Mouse (Mus musculus) spleen, adult 18-20 months (tissue): ENCODE results near the gene Kmt2b.
A peak's percentile ranks its signal among the peaks of the same experiment; 100 is the strongest.

Source experiments
- DNase-seq, 2 experiments: peaks; one replicate each; pipeline ENCODE4 v3.0.0; 2022; ENCODE audit warnings: mixed read lengths in 2 of 2

Kmt2b gene

GRCm38 (mm10) chr7:30588676-30589434 is at the start of gene Kmt2b:
Gene Kmt2b, minus strand, starts transcription at chr7:30588726.
- DNase-seq: peak; percentile 89 to 95

DNA sequence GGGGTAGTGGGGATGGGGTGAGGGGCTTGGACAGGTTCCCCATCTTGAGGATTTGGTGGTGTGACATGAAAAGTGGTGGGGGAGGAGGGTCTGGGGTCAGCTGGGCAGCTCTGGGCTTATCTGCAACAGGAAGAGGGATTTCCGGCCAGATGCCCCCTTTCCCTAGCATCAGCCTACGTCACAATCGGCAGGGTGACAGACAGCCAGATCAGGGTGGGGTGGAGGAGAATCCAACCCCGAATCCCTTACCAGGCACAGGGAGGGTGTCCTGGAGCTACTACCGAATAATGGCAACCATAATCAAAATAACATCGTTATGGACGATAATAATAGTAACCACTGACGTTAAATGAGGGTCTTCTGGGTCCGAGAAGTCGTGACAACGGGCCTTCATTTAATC is 47.9 kb upstream of the Kmt2b start:
- no peak for DNase-seq

DNA sequence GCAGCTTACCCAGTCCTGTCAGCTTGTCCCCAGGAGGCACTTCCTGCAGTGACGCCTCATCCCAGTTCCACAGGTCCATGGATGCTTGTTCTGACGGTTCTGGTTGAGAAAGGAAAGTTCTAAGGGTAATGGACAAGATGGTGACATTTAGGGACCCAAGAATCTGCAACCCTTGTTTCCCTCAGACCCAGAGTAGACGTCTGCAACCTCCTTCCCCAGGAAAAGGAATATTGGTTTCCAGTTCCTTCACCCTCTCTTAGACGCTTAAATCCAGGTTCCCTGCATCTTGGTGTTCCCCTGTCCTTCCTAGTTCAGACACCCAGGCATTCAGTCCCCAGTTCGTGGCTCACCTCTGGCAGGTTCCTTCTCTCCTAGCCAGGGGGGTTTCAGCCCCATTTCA is 47.2 kb upstream of the Kmt2b start, which contains the start of gene Etv2:
TSS of gene Etv2 (minus strand) at position 101 of the 400 bp plus-strand sequence.
- DNase-seq: no peak

GRCm38 (mm10) chr7:30634621-30635020 is 46.1 kb upstream of the Kmt2b start:
- peak in 1 of 2 experiments; percentile 44 for DNase-seq

DNA sequence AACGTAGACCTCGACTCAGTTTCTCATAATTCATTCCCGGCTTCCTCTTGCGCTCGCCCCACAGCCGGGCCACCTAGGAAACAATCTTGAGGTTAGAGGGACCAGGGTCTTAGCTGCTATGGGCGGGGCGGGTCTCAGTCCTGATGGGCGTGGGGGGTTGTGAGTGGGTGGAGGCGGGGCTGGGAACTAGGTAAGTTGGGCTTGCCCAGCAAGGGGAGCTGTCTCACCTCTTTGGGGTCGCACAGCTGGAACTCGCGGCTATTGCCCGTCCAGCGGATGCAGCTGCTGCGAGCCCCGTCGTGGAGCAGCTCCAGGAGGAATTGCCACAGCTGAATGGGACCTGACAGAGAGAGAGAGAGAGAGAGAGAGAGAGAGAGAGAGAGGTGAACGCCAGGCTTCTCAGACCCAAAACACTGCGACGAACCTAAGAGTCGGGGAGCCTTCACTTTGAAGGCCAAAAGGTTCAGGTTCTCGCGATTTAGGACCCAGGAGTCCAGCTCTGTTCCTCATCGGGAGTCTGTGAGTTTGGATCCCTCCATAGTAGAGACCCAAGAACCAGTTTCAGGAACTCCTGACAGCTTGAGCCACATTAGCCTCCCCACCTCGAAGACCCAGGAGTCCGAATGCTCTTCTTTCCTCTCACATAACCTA is 45.4 kb upstream of the Kmt2b start:
- no peak for DNase-seq

- no peak for DNase-seq
These were observed 40.5 kb upstream of the Kmt2b start for GRCm38 (mm10) chr7:30629013-30629412.

- DNase-seq: no peak
These were observed 38.1 kb upstream of the Kmt2b start for GRCm38 (mm10) chr7:30626647-30627046.

DNA sequence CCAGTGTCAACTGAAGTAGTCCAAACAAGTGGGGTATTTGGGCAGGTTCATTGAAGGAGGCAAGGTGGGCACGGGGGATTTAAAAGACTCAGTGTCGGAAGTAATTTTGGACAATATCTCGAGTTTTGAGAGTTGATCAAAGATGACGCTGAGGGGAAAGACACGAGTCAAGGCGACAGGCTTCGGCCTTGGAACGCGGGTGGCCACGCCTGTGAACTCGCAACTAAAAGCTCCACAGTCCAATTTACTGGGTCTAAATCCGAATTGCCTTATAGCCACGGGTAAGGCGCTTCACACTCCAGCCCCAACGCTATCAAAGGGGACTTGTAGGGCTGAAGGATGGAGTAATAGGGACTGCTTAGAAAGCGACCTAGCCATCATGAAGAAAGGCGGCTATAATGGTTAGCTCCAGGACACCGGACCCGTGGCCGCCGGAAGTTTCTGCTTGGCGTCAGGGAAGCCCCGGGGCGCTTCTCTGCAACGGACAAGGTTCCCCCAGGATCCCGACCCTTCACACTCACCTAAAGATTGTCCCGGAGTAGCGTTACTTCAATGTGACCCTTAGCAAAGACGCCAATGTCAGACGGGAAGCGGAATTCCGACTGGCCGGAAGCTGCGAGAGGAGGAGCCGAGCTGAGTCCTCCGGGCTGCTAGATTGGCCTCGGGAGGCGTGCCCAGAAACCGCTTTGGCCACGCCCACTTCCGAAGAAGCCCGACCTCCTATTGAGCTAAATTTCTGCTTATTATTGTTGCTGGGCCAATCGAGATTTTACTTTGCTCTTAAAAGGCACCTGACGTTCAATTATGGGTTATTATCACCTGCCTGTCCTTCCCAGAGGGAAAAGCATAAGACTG is 37.2 kb upstream of the Kmt2b start, which contains the start of gene Cox6b1:
TSS of gene Cox6b1 (minus strand) at position 622 of the 855 bp plus-strand sequence.
- DNase-seq: peak; percentile 74 to 83

- peak in 1 of 2 experiments; percentile 39 for DNase-seq
These were observed 30.7 kb upstream of the Kmt2b start for GRCm38 (mm10) chr7:30619202-30619601.

- no peak for DNase-seq
These were observed 30.1 kb upstream of the Kmt2b start for GRCm38 (mm10) chr7:30618658-30619057.

DNA sequence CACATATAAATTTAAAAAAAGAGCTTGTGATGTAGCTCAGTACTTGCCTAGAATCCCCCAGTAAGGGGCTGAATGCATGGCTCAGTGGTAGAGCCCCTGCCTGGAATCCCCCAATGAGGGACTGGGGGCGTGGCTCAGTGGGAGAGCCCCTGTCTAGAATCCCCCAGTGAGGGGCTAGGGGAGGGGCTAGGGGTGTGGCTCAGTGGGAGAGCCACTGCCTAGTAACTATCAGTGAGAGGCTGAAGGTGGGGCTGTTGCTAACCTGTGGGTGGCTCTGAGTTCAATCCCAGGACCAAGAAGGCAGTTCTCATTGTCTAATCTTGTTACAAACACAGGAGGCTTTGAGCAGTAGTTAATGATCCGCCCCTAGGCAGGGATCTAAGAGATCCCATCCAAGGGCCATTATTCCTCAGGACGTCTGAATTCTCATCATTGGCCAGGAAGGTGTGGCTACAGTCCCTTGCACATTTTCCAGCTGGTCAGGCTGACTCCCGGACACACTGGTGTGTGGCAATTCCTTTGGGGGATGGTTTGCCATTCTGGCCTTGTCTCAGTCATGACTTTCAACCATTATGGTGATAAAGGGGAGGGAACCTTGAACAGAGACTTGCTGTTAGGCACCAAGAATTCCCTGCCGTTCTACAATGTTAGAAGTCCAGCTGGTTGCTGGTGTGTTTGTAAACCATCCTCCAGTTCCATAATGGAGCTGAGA is 26.7 kb upstream of the Kmt2b start:
- no peak for DNase-seq

GRCm38 (mm10) chr7:30614454-30614853 is 25.9 kb upstream of the Kmt2b start:
- DNase-seq: no peak

DNA sequence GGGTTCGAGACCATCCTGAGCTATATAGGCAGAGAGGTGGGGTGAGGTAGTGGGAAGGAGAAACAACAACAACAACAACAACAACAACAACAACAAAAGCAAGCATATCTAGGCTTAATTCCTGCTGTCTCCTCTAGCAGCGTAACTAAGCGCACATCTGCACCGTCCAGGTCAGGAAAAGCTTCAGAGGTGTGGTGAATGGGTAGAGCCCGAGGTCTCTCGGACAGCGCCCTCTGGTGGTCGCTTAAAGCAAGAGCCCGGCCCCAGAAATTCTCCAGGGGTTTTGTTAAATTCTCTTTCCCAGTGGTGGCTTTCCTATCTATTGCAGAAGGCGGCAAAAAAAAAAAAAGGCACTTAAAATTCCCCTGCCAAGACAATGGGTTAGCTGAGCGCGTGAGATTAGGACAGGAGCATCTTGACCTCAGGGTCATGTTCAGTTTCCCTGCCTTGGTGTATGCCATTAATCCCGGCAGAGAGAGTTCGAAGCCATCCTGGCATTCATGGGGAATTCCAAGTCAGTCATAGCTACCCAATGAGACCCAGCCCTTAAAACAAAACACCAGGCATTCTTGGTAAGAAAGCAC is 25.1 kb upstream of the Kmt2b start:
- peak; percentile 34 to 66 for DNase-seq

- no peak for DNase-seq
These were observed 24.3 kb upstream of the Kmt2b start, which contains the start of gene Upk1a for GRCm38 (mm10) chr7:30612654-30613402. Gene Upk1a, minus strand, starts transcription at chr7:30612847.

DNA sequence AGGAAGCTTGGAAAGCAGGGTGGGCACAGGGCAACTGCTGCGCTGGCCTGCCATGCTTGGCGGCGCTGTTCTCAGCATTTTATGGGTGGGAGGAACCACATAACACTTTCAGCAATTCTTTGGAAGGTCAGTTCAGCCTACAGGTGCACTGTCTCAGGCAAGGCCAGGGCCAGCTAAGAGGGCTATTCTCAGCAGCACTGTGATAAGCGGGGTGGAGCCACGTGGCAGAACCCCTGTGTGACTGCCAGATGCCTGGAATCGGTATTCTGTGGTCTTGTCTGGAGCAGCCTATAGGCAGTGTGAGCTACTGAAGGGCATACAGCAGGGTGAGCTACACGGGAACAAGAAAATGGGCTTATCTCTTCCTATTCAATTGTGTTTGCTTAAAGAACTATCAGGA is 21.5 kb upstream of the Kmt2b start:
- no peak for DNase-seq

DNA sequence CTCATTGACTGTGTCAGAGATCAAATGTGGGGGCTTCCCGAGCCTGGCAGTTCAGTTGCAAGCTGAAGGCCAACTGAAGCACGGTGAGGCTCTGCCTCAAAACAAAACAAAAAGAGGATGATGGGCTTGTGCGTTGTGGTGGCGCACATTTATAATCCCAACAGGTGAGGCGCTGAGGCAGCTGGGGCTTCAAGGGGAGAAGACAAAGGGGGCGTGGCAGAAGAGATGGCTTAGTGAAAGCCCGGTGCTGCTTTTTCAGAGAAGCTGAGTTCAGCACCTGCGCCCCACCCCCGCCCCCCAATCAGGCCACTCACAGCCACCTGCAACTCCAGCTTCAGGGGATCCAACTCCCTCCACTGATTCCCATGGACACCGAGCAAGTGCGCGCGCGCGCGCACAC is 19.9 kb upstream of the Kmt2b start:
- no peak for DNase-seq

GRCm38 (mm10) chr7:30607706-30608309 is 19.3 kb upstream of the Kmt2b start:
- DNase-seq: peak; percentile 45 to 70

DNA sequence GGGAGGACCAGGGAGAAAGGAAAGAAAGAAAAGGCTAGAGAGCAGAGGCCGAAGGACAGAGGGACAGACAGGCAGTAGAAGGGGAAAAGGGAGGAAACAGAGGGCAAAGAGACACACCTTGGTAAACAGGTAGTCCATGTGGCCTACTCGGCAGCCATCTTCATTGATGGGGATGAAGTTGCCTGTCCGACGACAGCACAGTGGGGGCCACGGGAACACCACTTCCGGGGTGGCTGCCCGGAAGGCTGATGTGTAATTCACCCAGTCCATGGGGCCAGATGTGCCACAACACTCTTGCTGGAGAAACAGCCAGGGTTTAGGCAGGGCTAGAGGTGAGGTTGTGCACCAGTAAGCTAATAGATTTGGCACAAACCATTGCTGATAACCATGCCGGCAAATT is 16.4 kb upstream of the Kmt2b start:
- no peak for DNase-seq

DNA sequence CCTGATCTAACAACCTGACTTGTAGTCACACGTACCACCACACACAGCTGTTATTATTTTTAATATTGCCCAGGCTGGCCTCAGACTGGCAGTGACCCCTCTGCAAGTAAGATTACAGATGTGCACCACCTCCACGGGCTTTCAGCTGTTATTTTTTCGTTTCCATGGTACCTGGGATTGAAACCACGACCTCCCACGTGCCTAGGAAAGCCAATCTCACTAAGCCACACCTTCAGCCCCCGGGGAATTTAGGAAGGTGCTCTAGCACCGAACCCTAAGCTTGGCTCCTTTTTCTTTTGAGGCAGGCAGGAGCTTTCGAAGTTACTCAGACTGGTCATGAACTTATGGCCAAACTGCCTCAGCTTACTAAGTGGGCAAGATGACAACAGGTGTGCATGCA is 15.9 kb upstream of the Kmt2b start:
- DNase-seq: no peak

GRCm38 (mm10) chr7:30602583-30602982 is 14.1 kb upstream of the Kmt2b start:
- DNase-seq: no peak

GRCm38 (mm10) chr7:30600651-30601050 is 12.1 kb upstream of the Kmt2b start:
- no peak for DNase-seq
